Mouse (Mus musculus) naive thymus-derived CD4-positive, alpha-beta T cell, adult 5 months (primary cell): ENCODE measurements around the gene Olfr982. TPM values are rescaled to one million over a fixed set of nuclear protein-coding genes. Genes with fewer than 3 reads are reported as not detected.

Experiments
- polyA plus RNA-seq: library from polyadenylated mRNA; unstranded; fragments of 100-300 nt; shearing (Covaris generic); gene quantifications from one replicate; pipeline ENCODE4 v1.2.1, GENCODE M21; 2017

Gene Olfr982
- not detected for polyA plus RNA-seq

DNA sequence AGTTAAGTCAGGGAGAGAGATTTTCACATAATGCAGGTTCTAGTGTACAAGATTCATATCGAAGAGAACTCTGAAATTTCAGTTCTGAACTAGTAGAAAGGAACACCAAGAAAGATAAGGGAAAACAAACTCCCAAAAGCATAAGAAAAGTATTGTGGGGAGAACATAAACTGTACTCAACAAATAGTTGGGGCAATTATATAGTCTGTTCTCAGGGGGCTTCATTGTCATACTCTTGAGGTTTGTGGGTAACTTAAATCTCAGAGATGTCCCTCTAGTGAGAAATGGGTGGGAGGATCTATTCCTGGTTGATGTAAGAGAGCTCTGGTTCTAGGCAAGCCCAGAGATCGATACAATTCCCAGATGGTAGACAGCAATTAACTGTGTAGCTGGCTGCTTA is at the start of gene Olfr982:
Gene Olfr982, plus strand, starts transcription at position 301 of the 400 bp plus-strand sequence.

DNA sequence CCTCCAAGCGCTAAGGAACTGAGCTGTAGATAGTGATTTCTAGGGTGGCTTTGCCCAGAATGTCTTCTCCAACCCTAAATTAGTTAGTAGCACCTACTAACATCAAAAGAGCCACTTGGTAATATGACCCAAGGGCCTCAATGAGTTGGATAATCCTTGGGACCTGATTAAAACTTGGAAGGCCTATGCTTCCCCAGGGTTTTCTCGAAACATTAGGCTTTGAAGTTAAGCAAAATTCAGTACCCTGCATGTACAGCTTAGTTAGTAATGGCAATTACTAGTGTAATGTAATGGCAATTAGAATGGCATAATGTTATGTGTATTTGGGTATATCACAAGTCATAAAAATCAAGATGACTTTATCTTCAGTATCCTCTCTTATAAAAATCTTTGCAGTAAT is 19.9 kb downstream of the Olfr982 start, which contains the start of gene Olfr983:
Gene Olfr983, minus strand, starts transcription at position 101 of the 400 bp plus-strand sequence.

DNA sequence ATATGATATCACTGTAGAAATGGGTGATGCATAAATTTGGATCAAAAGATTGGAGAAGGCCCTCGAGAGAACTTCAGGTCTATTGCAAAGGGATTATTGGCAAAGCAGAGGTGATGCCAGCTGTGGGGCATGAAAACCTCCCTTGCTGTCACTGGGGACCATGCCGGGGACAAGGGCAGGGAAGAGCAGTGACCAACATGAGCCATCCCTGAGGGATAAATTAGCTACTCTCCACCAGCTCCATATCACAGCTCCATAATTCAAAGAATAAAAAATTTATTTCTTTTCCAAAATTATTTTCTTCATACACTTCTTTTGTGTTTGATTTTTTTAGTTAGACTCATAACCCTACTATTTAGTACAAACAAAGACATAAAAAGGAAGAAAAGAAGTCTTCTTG is 40.5 kb downstream of the Olfr982 start, which contains the start of gene Olfr984:
Gene Olfr984, minus strand, starts transcription at position 101 of the 400 bp plus-strand sequence.

Other genes starting within 250 kb of the Olfr982 start
- gene Olfr971, start 237.0 kb upstream of the Olfr982 start, polyA plus RNA-seq: not detected
- not detected for gene Olfr972, start 207.4 kb upstream of the Olfr982 start, polyA plus RNA-seq
- not detected for gene Olfr229, start 166.5 kb upstream of the Olfr982 start, polyA plus RNA-seq
- gene Olfr974, start 136.3 kb upstream of the Olfr982 start, polyA plus RNA-seq: 0.12 TPM
- not detected for gene Olfr975, start 121.8 kb upstream of the Olfr982 start, polyA plus RNA-seq
- gene Olfr976, start 112.7 kb upstream of the Olfr982 start, polyA plus RNA-seq: not detected
- 0.37 TPM for gene Olfr978, start 81.7 kb upstream of the Olfr982 start, polyA plus RNA-seq
- not detected for gene Olfr979, start 70.4 kb upstream of the Olfr982 start, polyA plus RNA-seq
- gene Olfr980, start 64.2 kb upstream of the Olfr982 start, polyA plus RNA-seq: not detected
- not detected for gene Olfr981, start 52.4 kb upstream of the Olfr982 start, polyA plus RNA-seq
- not detected for gene Olfr983, start 19.8 kb downstream of the Olfr982 start, polyA plus RNA-seq
- not detected for gene Olfr984, start 40.4 kb downstream of the Olfr982 start, polyA plus RNA-seq
- not detected for gene Olfr985, start 56.4 kb downstream of the Olfr982 start, polyA plus RNA-seq
- not detected for gene Tmem225, start 74.3 kb downstream of the Olfr982 start, polyA plus RNA-seq
- not detected for gene Olfr986, start 107.1 kb downstream of the Olfr982 start, polyA plus RNA-seq
- gene Zfp202, start 118.5 kb downstream of the Olfr982 start, polyA plus RNA-seq: 1.8 TPM
- 0.09 TPM for gene Scn3b, start 195.4 kb downstream of the Olfr982 start, polyA plus RNA-seq